Mouse (Mus musculus): ENCODE data around the gene Eif3k. TPM values are rescaled to one million over a fixed set of nuclear protein-coding genes. Genes with fewer than 3 reads are reported as not detected.
A peak's percentile ranks its signal among the peaks of the same experiment; 100 is the strongest.

The Eif3k gene
- polyA plus RNA-seq, 1 experiment, result 320 TPM

DNA sequence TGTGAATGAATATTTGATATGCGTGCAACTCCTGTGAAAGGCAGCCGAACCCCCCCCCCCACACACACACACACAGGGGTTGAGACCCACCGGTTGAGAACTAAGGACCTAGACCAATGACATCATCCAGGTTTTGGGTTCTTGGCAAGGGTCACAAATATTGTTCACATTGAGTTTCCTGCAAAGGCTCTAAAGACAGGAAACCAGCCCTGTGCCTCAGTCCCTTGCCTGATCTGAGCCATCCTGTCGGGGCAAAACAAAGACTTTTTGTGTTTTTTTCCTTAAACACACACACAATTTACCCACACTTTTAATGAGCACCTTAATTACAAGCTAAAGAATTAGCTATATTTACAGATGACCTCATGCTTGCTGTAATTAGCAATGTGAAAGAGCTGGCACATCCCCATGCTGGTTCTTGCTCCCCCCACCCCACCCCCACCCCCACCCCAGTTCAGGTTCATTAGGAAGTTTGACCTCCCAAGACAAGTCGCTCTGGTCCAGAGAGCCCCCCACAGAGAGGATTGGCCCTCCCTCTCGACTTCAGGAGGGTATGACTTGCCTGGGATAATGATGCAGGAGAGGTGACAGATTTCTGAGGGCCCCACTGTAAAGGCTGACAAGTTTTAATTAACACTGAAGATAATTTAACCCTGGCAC, 36.8 kb downstream of the Eif3k start:
- Histone ChIP-seq H3K4me3 (ENCODE audit: insufficient read depth, low read length) (no peak overlapping the region), H3K27ac (ENCODE audit: insufficient read depth, low read length) (peak overlapping the region; percentile 13; the same call in 1 of the 2 replicates), H3K4me1 (ENCODE audit: control insufficient read depth, insufficient read depth, low read length) (peaks cover 20% of the 10 kb centered on the region)
- TF ChIP-seq POLR2A (IDR thresholded peaks at IDR 0.05; ENCODE audit: extremely low read depth, insufficient read depth, low read length) (no peak), CTCF (IDR thresholded peaks at IDR 0.05; ENCODE audit: extremely low read depth, insufficient read depth, low read length) (no peak)

DNA sequence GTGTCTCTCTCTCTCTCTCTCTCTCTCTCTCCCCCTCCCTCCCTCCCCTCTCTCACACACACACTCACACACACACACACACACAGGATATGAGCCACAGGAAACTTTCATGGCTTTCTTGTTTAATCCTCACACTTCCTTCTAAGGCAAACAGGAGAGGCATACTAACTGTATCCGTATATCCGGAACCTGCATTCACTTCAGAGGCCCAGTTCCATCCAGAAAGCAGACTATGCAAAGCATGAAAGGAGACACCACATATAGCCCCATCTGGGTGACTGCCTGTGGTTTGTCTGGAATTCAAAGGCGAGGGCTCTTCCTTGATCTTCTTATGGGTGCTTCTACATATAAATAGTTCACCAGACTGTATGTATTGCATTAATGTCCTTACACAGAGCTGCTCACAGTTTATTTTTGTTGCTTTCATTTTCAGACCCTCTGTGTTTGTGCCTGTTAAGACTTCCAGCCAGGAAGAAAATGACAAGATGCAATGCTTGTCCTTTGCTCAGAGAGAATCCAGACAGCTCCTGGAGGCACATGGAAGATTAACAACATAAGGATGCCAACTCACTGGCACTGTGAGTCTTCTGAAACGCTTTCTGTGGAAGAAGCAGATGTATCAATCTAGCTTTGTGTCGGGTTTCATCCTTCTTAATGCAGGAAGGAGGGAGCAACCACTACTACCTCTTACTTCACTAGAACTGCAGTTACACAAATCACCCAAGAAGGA, 38.0 kb downstream of the Eif3k start:
- Histone ChIP-seq H3K4me1 (ENCODE audit: control insufficient read depth, insufficient read depth, low read length) (peaks cover 28% of the 10 kb centered on the region), H3K27ac (ENCODE audit: insufficient read depth, low read length) (no peak overlapping the region), H3K4me3 (ENCODE audit: insufficient read depth, low read length) (no peak overlapping the region)
- TF ChIP-seq POLR2A (IDR thresholded peaks at IDR 0.05; ENCODE audit: extremely low read depth, insufficient read depth, low read length) (no peak), CTCF (IDR thresholded peaks at IDR 0.05; ENCODE audit: extremely low read depth, insufficient read depth, low read length) (no peak)

DNA sequence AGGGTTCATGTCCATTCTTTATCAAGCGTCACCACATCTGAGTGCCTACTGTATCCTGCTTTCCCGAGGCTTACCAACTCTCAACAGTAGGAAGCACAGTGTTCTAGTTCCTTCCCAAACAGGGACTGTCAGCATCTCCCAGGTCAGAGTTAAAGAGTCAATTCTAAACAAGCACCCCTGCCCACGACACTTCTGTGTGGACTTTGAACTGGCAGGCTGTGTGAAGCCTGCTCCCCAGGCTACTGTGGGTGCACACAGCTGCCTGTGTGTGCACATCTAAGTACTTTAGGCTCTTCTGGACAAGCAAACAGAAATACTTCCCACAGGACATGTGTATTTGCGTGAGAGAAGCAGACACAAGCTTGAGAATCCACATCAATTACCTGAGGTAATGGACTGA, 40.1 kb downstream of the Eif3k start:
- Histone ChIP-seq H3K4me1 (ENCODE audit: control insufficient read depth, insufficient read depth, low read length) (peaks cover 31% of the 10 kb centered on the region), H3K4me3 (ENCODE audit: insufficient read depth, low read length) (no peak overlapping the region), H3K27ac (ENCODE audit: insufficient read depth, low read length) (peak overlapping the region; percentile 45)
- TF ChIP-seq CTCF (IDR thresholded peaks at IDR 0.05; ENCODE audit: extremely low read depth, insufficient read depth, low read length) (no peak), POLR2A (IDR thresholded peaks at IDR 0.05; ENCODE audit: extremely low read depth, insufficient read depth, low read length) (no peak)

DNA sequence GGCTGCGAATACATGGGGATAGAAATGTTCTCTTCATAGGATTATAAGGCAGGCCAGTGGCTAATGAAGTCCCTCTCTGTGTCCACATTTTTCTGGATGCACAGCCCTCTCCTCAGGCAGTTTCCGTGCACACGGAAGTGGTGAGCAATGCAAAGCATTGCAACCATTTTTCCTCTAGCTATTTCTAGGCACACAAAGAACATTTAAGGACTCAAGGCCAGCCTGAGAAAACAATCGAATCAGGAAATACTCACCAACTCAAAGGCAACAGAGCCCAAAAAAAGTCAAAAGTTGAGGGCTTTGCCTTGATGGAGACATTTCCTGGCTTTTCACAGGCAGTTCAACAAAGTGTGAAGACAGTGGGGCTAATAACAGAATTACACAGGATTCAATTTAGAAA, 40.5 kb downstream of the Eif3k start:
- Histone ChIP-seq H3K4me3 (ENCODE audit: insufficient read depth, low read length) (no peak overlapping the region), H3K4me1 (ENCODE audit: control insufficient read depth, insufficient read depth, low read length) (peaks cover 31% of the 10 kb centered on the region), H3K27ac (ENCODE audit: insufficient read depth, low read length) (peak overlapping the region; percentile 45)
- TF ChIP-seq POLR2A (IDR thresholded peaks at IDR 0.05; ENCODE audit: extremely low read depth, insufficient read depth, low read length) (no peak), CTCF (IDR thresholded peaks at IDR 0.05; ENCODE audit: extremely low read depth, insufficient read depth, low read length) (no peak)

- H3K4me1 ChIP-seq (ENCODE audit: control insufficient read depth, insufficient read depth, low read length), result peaks cover 30% of the 10 kb centered on the region
- no peak overlapping the region for H3K4me3 ChIP-seq (ENCODE audit: insufficient read depth, low read length)
- H3K27ac ChIP-seq (ENCODE audit: insufficient read depth, low read length), result 0 out of 2 replicates have a peak overlapping the region, but pooled peaks have one; percentile 40
- TF ChIP-seq POLR2A (IDR thresholded peaks at IDR 0.05; ENCODE audit: extremely low read depth, insufficient read depth, low read length), result no peak
These were observed 42.1 kb downstream of the Eif3k start for GRCm38 (mm10) chr7:28939418-28940183.

DNA sequence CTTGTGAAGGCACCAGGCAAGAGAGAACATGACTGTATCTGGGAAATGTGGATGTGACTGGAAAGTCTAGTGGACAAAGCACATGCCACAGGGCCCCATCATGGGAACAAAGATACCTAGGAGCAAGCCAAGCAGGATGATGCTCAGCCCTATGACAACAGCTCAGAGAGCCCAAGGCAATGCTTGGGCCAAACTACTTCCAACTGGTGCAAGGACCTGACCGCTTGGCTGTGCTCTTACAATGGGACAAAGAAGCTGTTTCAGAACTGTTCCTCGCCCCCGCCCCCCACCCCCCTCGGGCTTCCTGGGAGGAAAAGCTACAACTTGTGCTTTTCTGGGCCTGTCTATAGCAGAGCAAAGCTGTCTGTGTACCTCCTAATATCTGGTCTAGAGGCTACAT, 43.0 kb downstream of the Eif3k start:
- Histone ChIP-seq H3K4me3 (ENCODE audit: insufficient read depth, low read length) (no peak overlapping the region), H3K27ac (ENCODE audit: insufficient read depth, low read length) (peak overlapping the region; percentile 60; the same call in 1 of the 2 replicates), H3K4me1 (ENCODE audit: control insufficient read depth, insufficient read depth, low read length) (peaks cover 28% of the 10 kb centered on the region)
- TF ChIP-seq CTCF (IDR thresholded peaks at IDR 0.05; ENCODE audit: extremely low read depth, insufficient read depth, low read length) (no peak), POLR2A (IDR thresholded peaks at IDR 0.05; ENCODE audit: extremely low read depth, insufficient read depth, low read length) (no peak)

- no peak for TF ChIP-seq POLR2A (IDR thresholded peaks at IDR 0.05; ENCODE audit: extremely low read depth, insufficient read depth, low read length)
- TF ChIP-seq CTCF (IDR thresholded peaks at IDR 0.05; ENCODE audit: extremely low read depth, insufficient read depth, low read length), result no peak
- no peak overlapping the region for H3K4me3 ChIP-seq (ENCODE audit: insufficient read depth, low read length)
- peak overlapping the region; percentile 55 for H3K27ac ChIP-seq (ENCODE audit: insufficient read depth, low read length)
- peaks cover 23% of the 10 kb centered on the region for H3K4me1 ChIP-seq (ENCODE audit: control insufficient read depth, insufficient read depth, low read length)
These were observed 44.9 kb downstream of the Eif3k start for GRCm38 (mm10) chr7:28936787-28937186.

GRCm38 (mm10) chr7:28933825-28934224, 47.8 kb downstream of the Eif3k start:
- Histone ChIP-seq H3K4me3 (ENCODE audit: insufficient read depth, low read length) (no peak overlapping the region), H3K27ac (ENCODE audit: insufficient read depth, low read length) (no peak overlapping the region), H3K4me1 (ENCODE audit: control insufficient read depth, insufficient read depth, low read length) (peaks cover 21% of the 10 kb centered on the region)
- TF ChIP-seq POLR2A (IDR thresholded peaks at IDR 0.05; ENCODE audit: extremely low read depth, insufficient read depth, low read length) (no peak), CTCF (IDR thresholded peaks at IDR 0.05; ENCODE audit: extremely low read depth, insufficient read depth, low read length) (no peak)

- Histone ChIP-seq H3K4me3 (ENCODE audit: insufficient read depth, low read length) (no peak overlapping the region), H3K27ac (ENCODE audit: insufficient read depth, low read length) (no peak overlapping the region), H3K4me1 (ENCODE audit: control insufficient read depth, insufficient read depth, low read length) (peaks cover 21% of the 10 kb centered on the region)
- no peak for TF ChIP-seq POLR2A (IDR thresholded peaks at IDR 0.05; ENCODE audit: extremely low read depth, insufficient read depth, low read length)
- no peak for TF ChIP-seq CTCF (IDR thresholded peaks at IDR 0.05; ENCODE audit: extremely low read depth, insufficient read depth, low read length)
These were observed 49.1 kb downstream of the Eif3k start for GRCm38 (mm10) chr7:28932421-28933041.

All from cortical plate, adult 2 months (tissue).